Mouse (Mus musculus) thymus, postnatal 0 days (tissue): ENCODE results near the gene Slc1a7. TPM values are rescaled to one million over a fixed set of nuclear protein-coding genes. Genes with fewer than 3 reads are reported as not detected.
A peak's percentile ranks its signal among the peaks of the same experiment; 100 is the strongest.

ENCODE experiments used
- DNase-seq: peaks from one replicate; pipeline ENCODE4 v3.0.0-alpha.2; 2015; ENCODE audit warnings: low spot score
- polyA plus RNA-seq: library from polyadenylated mRNA; unstranded; fragments of >200 nt; fragmentation: Nextera tagmentation; extraction: Ambion mirVana; gene quantifications from 2 replicates; pipeline ENCODE4 v1.2.1, GENCODE M21; 2015

The Slc1a7 gene
- polyA plus RNA-seq, 1 experiment from 2014 or later, result not detected

GRCm38 (mm10) chr4:107969781-107970180 is 1.6 kb downstream of the Slc1a7 start:
- DNase-seq, result no peak

- no peak for DNase-seq
Observed at GRCm38 (mm10) chr4:107971162-107971561, 3.0 kb downstream of the Slc1a7 start.

GRCm38 (mm10) chr4:107974527-107974926 is 6.4 kb downstream of the Slc1a7 start:
- DNase-seq, result peak; percentile 55

- no peak for DNase-seq
Observed at GRCm38 (mm10) chr4:107975004-107975403, 6.9 kb downstream of the Slc1a7 start.

- DNase-seq, result no peak
Observed at GRCm38 (mm10) chr4:107977593-107977992, 9.5 kb downstream of the Slc1a7 start.

- DNase-seq, result no peak
Observed at GRCm38 (mm10) chr4:107979530-107979929, 11.4 kb downstream of the Slc1a7 start.

GRCm38 (mm10) chr4:107980002-107980600 is 12.0 kb downstream of the Slc1a7 start:
- DNase-seq, result no peak

GRCm38 (mm10) chr4:107983717-107984116 is 15.6 kb downstream of the Slc1a7 start:
- no peak for DNase-seq

GRCm38 (mm10) chr4:107984282-107984981 is 16.3 kb downstream of the Slc1a7 start:
- no peak for DNase-seq

GRCm38 (mm10) chr4:107985812-107986211 is 17.7 kb downstream of the Slc1a7 start:
- no peak for DNase-seq

GRCm38 (mm10) chr4:107986386-107987168 is 18.4 kb downstream of the Slc1a7 start:
- no peak for DNase-seq

GRCm38 (mm10) chr4:107988931-107989330 is 20.8 kb downstream of the Slc1a7 start:
- peak; percentile 73 for DNase-seq

- no peak for DNase-seq
Observed at GRCm38 (mm10) chr4:107990818-107991217, 22.7 kb downstream of the Slc1a7 start.

GRCm38 (mm10) chr4:107991879-107992278 is 23.7 kb downstream of the Slc1a7 start:
- no peak for DNase-seq

- DNase-seq, result no peak
Observed at GRCm38 (mm10) chr4:107995011-107995410, 26.9 kb downstream of the Slc1a7 start.

GRCm38 (mm10) chr4:107995727-107996126 is 27.6 kb downstream of the Slc1a7 start:
- no peak for DNase-seq

- DNase-seq, result no peak
Observed at GRCm38 (mm10) chr4:107996418-107996986, 28.4 kb downstream of the Slc1a7 start.

GRCm38 (mm10) chr4:107998641-107999332 is 30.7 kb downstream of the Slc1a7 start:
- DNase-seq, result no peak

- DNase-seq, result no peak
Observed at GRCm38 (mm10) chr4:107999380-107999779, 31.2 kb downstream of the Slc1a7 start.

- DNase-seq, result no peak
Observed at GRCm38 (mm10) chr4:108005328-108005727, 37.2 kb downstream of the Slc1a7 start.

GRCm38 (mm10) chr4:108007532-108008103 is 39.5 kb downstream of the Slc1a7 start:
- DNase-seq, result no peak
